Mouse (Mus musculus) kidney, postnatal 0 days (tissue): Measurements from ENCODE around the gene Higd2a. TPM values are rescaled to one million over a fixed set of nuclear protein-coding genes. Genes with fewer than 3 reads are reported as not detected.
A peak's percentile ranks its signal among the peaks of the same experiment; 100 is the strongest.

ENCODE experiments used
- ATAC-seq: fragments of 200-750 bp; cut with Nextera tagmentation; replicated peaks from 2 replicates; pipeline ENCODE4 v1.8.0; 2017; ENCODE audit warnings: low read depth, moderate number of reproducible peaks, moderate TSS enrichment, moderate library complexity; ENCODE audit not compliant: low FRiP score
- DNase-seq: peaks from one replicate; pipeline ENCODE4 v3.0.0-alpha.2; 2016; ENCODE audit warnings: low spot score
- H3K27ac ChIP-seq: fragments of 300-500 bp; sonication (generic); 2 replicates; pipeline ENCODE4 v1.5.1; 2014; ENCODE audit warnings: mild to moderate bottlenecking
- H3K27me3 ChIP-seq: fragments of 300-500 bp; sonication (generic); 2 replicates; pipeline ENCODE4 v1.6.1; 2014; ENCODE audit warnings: low read length, mixed read lengths; ENCODE audit not compliant: insufficient read depth
- H3K36me3 ChIP-seq: fragments of 300-500 bp; sonication (generic); 2 replicates; pipeline ENCODE4 v1.6.1; 2014; ENCODE audit warnings: low read length, mixed read lengths; ENCODE audit not compliant: insufficient read depth
- H3K4me1 ChIP-seq: fragments of 300-500 bp; sonication (generic); replicated peaks from 2 replicates; pipeline ENCODE4 v1.6.1; 2014; ENCODE audit warnings: antibody characterized with exemption, low read length, mixed read lengths; ENCODE audit not compliant: insufficient read depth
- H3K4me2 ChIP-seq: fragments of 300-500 bp; sonication (generic); 2 replicates; pipeline ENCODE4 v1.6.1; 2014; ENCODE audit warnings: mild to moderate bottlenecking, low read length, moderate library complexity, mixed read lengths
- H3K4me3 ChIP-seq: fragments of 300-500 bp; sonication (generic); replicated peaks from 2 replicates; pipeline ENCODE4 v1.5.1; 2014; ENCODE audit warnings: low read depth, low read length
- H3K9ac ChIP-seq: fragments of 300-500 bp; sonication (generic); 2 replicates; pipeline ENCODE4 v1.6.1; 2014; ENCODE audit warnings: low read depth, low read length
- H3K9me3 ChIP-seq: fragments of 300-500 bp; sonication (generic); replicated peaks from 2 replicates; pipeline ENCODE4 v1.6.1; 2016; ENCODE audit warnings: low read length, inconsistent platforms, mixed read lengths
- CTCF ChIP-seq: IDR thresholded peaks from 2 replicates; pipeline ENCODE4 v1.5.1; 2016; ENCODE audit warnings: antibody characterized with exemption, low read depth, mild to moderate bottlenecking, moderate library complexity
- WGBS: fragments of 180-500 bp; shearing (Covaris S2); extraction: QIAGEN DNeasy Blood & Tissue Kit; methylation state at CpG from one replicate; pipeline ENCODE4 v1.1.7; 2014; 5-methylcytosine and 5-hydroxymethylcytosine counted together
- polyA plus RNA-seq: library from polyadenylated mRNA; unstranded; fragments of >200 nt; fragmentation: Nextera tagmentation; extraction: Ambion mirVana; gene quantifications from 2 replicates; pipeline ENCODE4 v1.2.1, GENCODE M21; 2015

The Higd2a gene
- 313 and 317 TPM in 2 replicates for polyA plus RNA-seq

- WGBS: under 1% methylated on average over 51 of the region's 51 CpGs
- Histone ChIP-seq H3K4me3 (peak within 1 kb of the TSS; percentile 61), H3K9ac (peak within 1 kb of the TSS; percentile 76), H3K4me1 (no peaks in the 10 kb centered on the region), H3K9me3 (no peaks in the 10 kb centered on the region), H3K27ac (peak within 1 kb of the TSS; percentile 85), H3K27me3 (no peaks in the 10 kb centered on the region), H3K4me2 (peak within 1 kb of the TSS; percentile 74), H3K36me3 (peaks cover 8% of the 10 kb centered on the region; the same call in 1 of the 2 replicates)
- ATAC-seq (peak; percentile 95), DNase-seq (peak; percentile 99)
- TF ChIP-seq CTCF: no peak
These were observed at the start of gene Higd2a, which contains the start of gene Nop16 for GRCm38 (mm10) chr13:54589996-54590951. Gene Higd2a (plus strand): TSS chr13:54590207. Gene Nop16 (minus strand): TSS chr13:54590090.

DNA sequence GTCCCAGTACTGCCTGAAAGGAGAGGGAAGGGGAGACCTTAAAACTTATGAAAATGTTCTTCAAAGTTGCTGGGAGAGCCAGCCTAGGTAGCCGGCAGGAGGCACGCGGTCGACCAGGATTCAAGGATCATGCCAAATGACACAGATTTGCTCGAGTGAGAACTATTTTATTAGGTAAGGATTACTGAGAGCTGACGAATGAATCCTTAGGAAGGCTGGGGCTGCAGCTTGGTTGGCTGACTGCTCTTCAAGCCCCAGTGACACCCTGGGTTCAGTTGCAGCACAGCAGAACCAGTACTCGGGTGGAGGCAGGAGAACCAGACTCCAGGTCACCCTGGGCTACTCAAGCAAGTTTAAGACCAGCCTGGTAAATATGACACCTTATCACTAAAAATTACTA lies 42.0 kb upstream of the Higd2a start:
- H3K4me1 ChIP-seq: no peaks in the 10 kb centered on the region
- H3K4me2 ChIP-seq: no peak overlapping the region
- H3K9ac ChIP-seq: no peak overlapping the region
- ATAC-seq (no peak), DNase-seq (no peak)
- H3K36me3 ChIP-seq: peaks cover 36% of the 10 kb centered on the region; the same call in 1 of the 2 replicates
- TF ChIP-seq CTCF: no peak
- H3K9me3 ChIP-seq: no peaks in the 10 kb centered on the region
- no peak overlapping the region for H3K4me3 ChIP-seq
- H3K27me3 ChIP-seq: no peaks in the 10 kb centered on the region
- WGBS: 79% methylated on average over 7 of the region's 7 CpGs
- no peak overlapping the region for H3K27ac ChIP-seq

GRCm38 (mm10) chr13:54556176-54556575 lies 33.8 kb upstream of the Higd2a start:
- H3K27me3 ChIP-seq: no peaks in the 10 kb centered on the region
- no peak overlapping the region for H3K4me3 ChIP-seq
- 87% methylated on average over 9 of the region's 9 CpGs for WGBS
- no peak for TF ChIP-seq CTCF
- H3K9me3 ChIP-seq: no peaks in the 10 kb centered on the region
- H3K9ac ChIP-seq: no peak overlapping the region
- H3K27ac ChIP-seq: no peak overlapping the region
- ATAC-seq (no peak), DNase-seq (no peak)
- no peaks in the 10 kb centered on the region for H3K4me1 ChIP-seq
- H3K36me3 ChIP-seq: peaks cover 74% of the 10 kb centered on the region
- H3K4me2 ChIP-seq: no peak overlapping the region

DNA sequence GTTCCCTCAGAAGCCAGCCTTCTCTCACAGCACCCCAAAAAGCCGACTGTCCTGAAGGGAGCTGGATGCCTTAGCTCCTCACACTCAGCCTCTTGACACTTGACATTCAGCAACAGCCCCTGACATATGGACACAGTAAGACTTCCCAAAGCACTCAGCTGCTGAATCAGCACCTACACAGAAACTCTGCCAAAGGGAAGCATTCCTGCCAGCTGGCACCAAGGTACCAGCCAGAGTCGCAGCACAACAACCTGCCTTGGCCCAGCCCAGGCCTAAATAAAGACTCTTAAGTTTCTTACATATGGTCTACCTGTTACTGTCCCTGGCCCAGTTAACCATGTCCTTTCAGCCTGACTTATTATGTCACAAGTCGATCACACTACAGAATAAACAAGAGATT lies 33.2 kb upstream of the Higd2a start:
- Histone ChIP-seq H3K4me3 (no peak overlapping the region), H3K27ac (no peak overlapping the region), H3K4me2 (no peak overlapping the region), H3K9ac (no peak overlapping the region), H3K27me3 (no peaks in the 10 kb centered on the region), H3K4me1 (no peaks in the 10 kb centered on the region), H3K9me3 (no peaks in the 10 kb centered on the region), H3K36me3 (peaks cover 73% of the 10 kb centered on the region)
- WGBS: 85% methylated on average over 3 of the region's 3 CpGs
- DNase-seq (no peak), ATAC-seq (no peak)
- TF ChIP-seq CTCF: no peak

GRCm38 (mm10) chr13:54557652-54558051 lies 32.4 kb upstream of the Higd2a start:
- ATAC-seq (no peak), DNase-seq (no peak)
- no peak for TF ChIP-seq CTCF
- H3K9ac ChIP-seq: no peak overlapping the region
- H3K27me3 ChIP-seq: no peaks in the 10 kb centered on the region
- WGBS: 86% methylated on average over 1 of the region's 1 CpGs
- H3K4me1 ChIP-seq: no peaks in the 10 kb centered on the region
- H3K9me3 ChIP-seq: no peaks in the 10 kb centered on the region
- no peak overlapping the region for H3K4me2 ChIP-seq
- H3K36me3 ChIP-seq: peaks cover 69% of the 10 kb centered on the region
- no peak overlapping the region for H3K4me3 ChIP-seq
- no peak overlapping the region for H3K27ac ChIP-seq

GRCm38 (mm10) chr13:54559656-54560055 lies 30.4 kb upstream of the Higd2a start:
- no peak overlapping the region for H3K4me2 ChIP-seq
- peaks cover 7% of the 10 kb centered on the region for H3K4me1 ChIP-seq
- no peak for DNase-seq
- ATAC-seq: no peak
- TF ChIP-seq CTCF: no peak
- no peak overlapping the region for H3K9ac ChIP-seq
- H3K27ac ChIP-seq: no peak overlapping the region
- peaks cover 53% of the 10 kb centered on the region for H3K36me3 ChIP-seq
- no peak overlapping the region for H3K4me3 ChIP-seq
- no peaks in the 10 kb centered on the region for H3K9me3 ChIP-seq
- 93% methylated on average over 2 of the region's 2 CpGs for WGBS
- H3K27me3 ChIP-seq: no peaks in the 10 kb centered on the region
